Mouse (Mus musculus): ENCODE measurements around the gene Spo11. TPM values are rescaled to one million over a fixed set of nuclear protein-coding genes. Genes with fewer than 3 reads are reported as not detected.
A peak's percentile ranks its signal among the peaks of the same experiment; 100 is the strongest.

Spo11 gene
- polyA plus RNA-seq (2015; fragmentation: Nextera tagmentation; extraction: Ambion mirVana), result 0.08 and 0.09 TPM in 2 replicates

- Histone ChIP-seq H3K27ac (peak within 1 kb of the TSS; percentile 65), H3K9me3 (replicated peaks) (peaks cover 3% of the 10 kb centered on the region), H3K27me3 (no peaks in the 10 kb centered on the region), H3K4me3 (replicated peaks) (no peak within 1 kb of the TSS), H3K4me2 (peak within 1 kb of the TSS; percentile 37), H3K9ac (no peak within 1 kb of the TSS), H3K36me3 (no peaks in the 10 kb centered on the region), H3K4me1 (peaks cover 30% of the 10 kb centered on the region)
- ATAC-seq (replicated peaks; ENCODE audit: low FRiP score), result no peak
- WGBS, result 19% methylated on average over 14 of the region's 14 CpGs
These were observed at the start of gene Spo11 for GRCm38 (mm10) chr2:172977409-172978130. Gene Spo11, plus strand, starts transcription at chr2:172977700.

DNA sequence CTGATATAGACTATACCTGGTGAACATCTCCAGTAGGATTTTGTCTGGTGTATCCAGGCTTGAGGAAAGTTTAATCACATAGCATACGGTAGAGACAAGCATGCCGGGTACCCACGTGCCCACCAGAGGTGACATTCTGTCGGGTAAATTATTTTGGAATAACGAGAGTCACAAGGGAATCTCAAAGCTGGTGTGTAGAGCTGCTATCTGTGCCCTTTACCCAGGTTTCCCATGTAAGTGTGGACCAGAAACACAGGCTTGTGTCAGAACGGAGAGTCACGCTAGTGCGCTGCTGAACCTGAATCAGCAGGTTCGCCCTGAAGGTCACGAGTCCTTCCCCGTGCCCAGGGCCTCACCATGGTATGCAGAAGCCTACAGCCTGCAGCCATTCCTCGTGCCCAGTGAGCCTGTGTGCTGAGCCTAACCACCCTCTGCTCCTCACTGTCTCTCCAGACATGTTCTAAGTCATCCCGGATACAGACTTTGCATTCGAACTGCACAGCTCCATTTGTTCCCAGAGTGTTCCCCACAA, 47.5 kb upstream of the Spo11 start:
- H3K4me1 ChIP-seq, result peaks cover 97% of the 10 kb centered on the region

DNA sequence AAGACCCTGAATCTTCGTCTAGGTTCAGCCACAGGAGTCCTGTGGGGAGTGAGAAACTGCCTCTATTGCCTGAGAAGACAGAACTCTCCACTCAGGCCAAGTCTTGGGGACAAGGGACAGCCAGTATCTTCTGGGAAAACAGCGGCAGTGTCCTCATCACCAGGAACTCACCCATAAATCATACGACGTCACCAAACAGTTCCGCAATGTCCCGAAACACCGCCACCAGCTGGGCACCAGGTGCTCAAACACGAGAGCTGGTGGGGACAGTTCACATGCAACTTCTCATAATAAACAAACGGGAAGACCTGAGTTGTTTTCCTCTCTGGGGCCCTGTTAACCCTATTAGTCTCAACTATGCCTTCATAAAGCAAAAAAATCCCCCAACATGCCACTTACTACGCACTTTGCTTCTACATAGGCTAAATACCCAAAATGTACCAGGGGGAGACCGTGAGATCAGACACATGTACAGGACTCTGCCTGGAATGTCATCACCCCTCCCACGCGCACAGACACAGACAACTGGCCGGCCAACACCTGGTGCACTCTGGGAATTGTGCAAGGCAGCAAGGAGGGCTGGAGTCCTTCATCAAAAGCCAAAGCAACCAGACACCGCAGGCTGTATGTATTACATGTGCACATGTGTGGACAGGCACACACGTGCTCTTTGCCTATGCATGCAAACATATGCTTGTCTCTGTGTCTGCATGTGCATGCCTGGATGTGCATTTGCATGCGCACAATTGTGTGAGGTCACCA, 46.2 kb upstream of the Spo11 start:
- H3K36me3 ChIP-seq, result no peaks in the 10 kb centered on the region
- no peaks in the 10 kb centered on the region for H3K27me3 ChIP-seq
- no peak overlapping the region for H3K4me3 ChIP-seq (replicated peaks)
- no peak for ATAC-seq (replicated peaks; ENCODE audit: low FRiP score)
- H3K9me3 ChIP-seq (replicated peaks), result no peaks in the 10 kb centered on the region
- H3K4me2 ChIP-seq, result no peak overlapping the region
- 55% methylated on average over 17 of the region's 17 CpGs for WGBS
- peaks cover 97% of the 10 kb centered on the region for H3K4me1 ChIP-seq
- peak overlapping the region; percentile 54 for H3K27ac ChIP-seq
- no peak overlapping the region for H3K9ac ChIP-seq

More for the DNA sequence above, 47.5 kb upstream of the Spo11 start:
- no peak for ATAC-seq (replicated peaks; ENCODE audit: low FRiP score)
- no peak overlapping the region for H3K4me2 ChIP-seq
- no peak overlapping the region for H3K9ac ChIP-seq
- H3K4me3 ChIP-seq (replicated peaks), result no peak overlapping the region
- H3K27ac ChIP-seq, result peak overlapping the region; percentile 54
- 63% methylated on average over 14 of the region's 14 CpGs for WGBS
- H3K9me3 ChIP-seq (replicated peaks), result no peaks in the 10 kb centered on the region
- no peaks in the 10 kb centered on the region for H3K27me3 ChIP-seq
- H3K36me3 ChIP-seq, result no peaks in the 10 kb centered on the region

- Histone ChIP-seq H3K27me3 (peaks cover 13% of the 10 kb centered on the region), H3K9ac (0 out of 2 replicates have a peak overlapping the region, but pooled peaks have one; percentile 14), H3K27ac (peak overlapping the region; percentile 97), H3K4me3 (replicated peaks) (peak overlapping the region; percentile 18), H3K4me2 (peak overlapping the region; percentile 94), H3K36me3 (no peaks in the 10 kb centered on the region), H3K9me3 (replicated peaks) (no peaks in the 10 kb centered on the region), H3K4me1 (peaks cover 98% of the 10 kb centered on the region)
- peak; percentile 19; the same call in 1 of the 2 replicates for ATAC-seq (replicated peaks; ENCODE audit: low FRiP score)
- 4% methylated on average over 34 of the region's 34 CpGs for WGBS
These were observed 43.7 kb upstream of the Spo11 start for GRCm38 (mm10) chr2:172933631-172934419.

GRCm38 (mm10) chr2:172934420-172934788, 43.1 kb upstream of the Spo11 start:
- Histone ChIP-seq H3K4me1 (peaks cover 97% of the 10 kb centered on the region), H3K36me3 (no peaks in the 10 kb centered on the region), H3K4me3 (replicated peaks) (peak overlapping the region; percentile 18), H3K27me3 (peaks cover 18% of the 10 kb centered on the region), H3K27ac (peak overlapping the region; percentile 97), H3K9me3 (replicated peaks) (no peaks in the 10 kb centered on the region), H3K9ac (0 out of 2 replicates have a peak overlapping the region, but pooled peaks have one; percentile 14), H3K4me2 (peak overlapping the region; percentile 94)
- WGBS, result 11% methylated on average over 8 of the region's 8 CpGs
- no peak for ATAC-seq (replicated peaks; ENCODE audit: low FRiP score)

GRCm38 (mm10) chr2:172934891-172935740, 42.4 kb upstream of the Spo11 start:
- Histone ChIP-seq H3K9ac (peak overlapping the region; percentile 39), H3K4me1 (peaks cover 97% of the 10 kb centered on the region), H3K4me3 (replicated peaks) (peak overlapping the region; percentile 27), H3K4me2 (peak overlapping the region; percentile 94), H3K27me3 (peaks cover 25% of the 10 kb centered on the region), H3K27ac (peak overlapping the region; percentile 97), H3K9me3 (replicated peaks) (no peaks in the 10 kb centered on the region), H3K36me3 (no peaks in the 10 kb centered on the region)
- peak; percentile 23; the same call in 1 of the 2 replicates for ATAC-seq (replicated peaks; ENCODE audit: low FRiP score)
- WGBS, result 10% methylated on average over 30 of the region's 30 CpGs

DNA sequence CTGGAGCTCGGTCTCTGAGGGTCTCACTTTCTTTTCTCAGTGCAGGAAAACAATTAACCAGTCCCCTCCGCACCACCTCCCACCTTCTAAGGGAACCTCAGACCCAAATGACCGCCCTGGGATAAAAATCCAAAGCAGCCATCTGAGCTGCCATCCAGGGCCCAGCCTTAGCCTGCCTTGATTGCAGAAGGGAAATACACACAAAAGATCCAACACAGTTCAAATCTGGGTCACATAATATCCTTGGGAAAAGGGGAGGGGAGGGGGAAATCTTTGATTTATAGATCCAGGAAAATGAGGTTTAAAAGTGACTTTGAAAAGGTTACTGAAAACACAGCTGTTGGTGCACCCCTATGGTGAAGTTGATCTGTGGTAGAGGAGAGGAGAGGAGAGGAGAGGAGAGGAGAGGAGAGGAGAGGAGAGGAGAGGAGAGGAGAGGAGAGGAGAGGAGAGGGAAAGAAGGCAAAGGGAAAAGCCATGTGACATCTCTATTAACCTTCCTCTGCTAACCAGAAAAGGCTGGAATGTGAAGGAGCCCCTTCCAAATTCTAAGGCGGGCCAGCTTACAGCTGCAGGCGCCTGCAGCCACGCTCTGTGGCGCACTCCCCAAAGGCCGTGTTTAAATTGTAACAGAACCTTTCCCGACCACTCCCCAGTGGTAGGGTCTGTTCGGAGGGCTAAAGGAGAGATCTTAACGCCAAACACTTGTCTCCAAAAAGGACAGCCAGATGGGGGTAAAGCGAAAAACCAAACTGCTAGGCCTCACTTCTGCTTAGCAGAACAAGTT, 41.5 kb upstream of the Spo11 start:
- Histone ChIP-seq H3K4me3 (replicated peaks) (peak overlapping the region; percentile 64), H3K4me2 (peak overlapping the region; percentile 94), H3K27ac (peak overlapping the region; percentile 97), H3K36me3 (no peaks in the 10 kb centered on the region), H3K9ac (peak overlapping the region; percentile 68), H3K4me1 (peaks cover 95% of the 10 kb centered on the region), H3K9me3 (replicated peaks) (no peaks in the 10 kb centered on the region), H3K27me3 (peaks cover 25% of the 10 kb centered on the region)
- ATAC-seq (replicated peaks; ENCODE audit: low FRiP score), result no peak
- WGBS, result 19% methylated on average over 12 of the region's 12 CpGs

DNA sequence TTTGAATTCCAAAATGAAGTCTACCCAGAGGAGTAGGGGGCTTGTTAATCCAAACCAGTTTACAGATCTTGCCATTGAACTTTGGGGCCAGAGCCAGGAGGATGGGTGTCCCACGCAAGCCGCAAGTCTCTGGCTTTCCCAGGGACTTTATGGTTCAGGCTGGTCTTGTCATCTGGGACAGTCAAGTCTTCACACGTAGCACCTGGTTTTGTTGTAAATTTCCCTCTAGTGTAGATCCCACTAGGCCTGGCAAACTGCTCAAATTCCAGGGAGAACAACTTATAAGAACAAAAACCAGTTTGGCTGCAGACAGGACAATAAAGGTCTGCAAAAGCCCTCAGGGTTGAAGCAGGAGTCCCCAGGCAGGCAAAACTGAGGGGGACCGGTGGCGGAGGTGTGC, 40.7 kb upstream of the Spo11 start:
- Histone ChIP-seq H3K4me1 (peaks cover 95% of the 10 kb centered on the region), H3K27me3 (peaks cover 34% of the 10 kb centered on the region), H3K4me3 (replicated peaks) (peak overlapping the region; percentile 64), H3K9ac (peak overlapping the region; percentile 68), H3K4me2 (peak overlapping the region; percentile 94), H3K9me3 (replicated peaks) (no peaks in the 10 kb centered on the region), H3K36me3 (no peaks in the 10 kb centered on the region), H3K27ac (peak overlapping the region; percentile 97)
- no peak for ATAC-seq (replicated peaks; ENCODE audit: low FRiP score)
- WGBS, result 54% methylated on average over 5 of the region's 5 CpGs

- Histone ChIP-seq H3K36me3 (no peaks in the 10 kb centered on the region), H3K4me1 (peaks cover 94% of the 10 kb centered on the region), H3K27ac (peak overlapping the region; percentile 97), H3K9me3 (replicated peaks) (no peaks in the 10 kb centered on the region), H3K27me3 (peaks cover 40% of the 10 kb centered on the region), H3K4me2 (peak overlapping the region; percentile 94), H3K4me3 (replicated peaks) (peak overlapping the region; percentile 64), H3K9ac (peak overlapping the region; percentile 68)
- no peak for ATAC-seq (replicated peaks; ENCODE audit: low FRiP score)
- WGBS, result 32% methylated on average over 12 of the region's 12 CpGs
These were observed 39.9 kb upstream of the Spo11 start for GRCm38 (mm10) chr2:172937326-172938190.
